Mouse (Mus musculus): Measurements from ENCODE around the gene Ppih.

Gene Ppih

GRCm38 (mm10) chr4:119320131-119320830, at the start of gene Ppih:
Ppih (minus strand) TSS chr4:119320546.
- in situ Hi-C loops (cut with MboI, MseI): loop anchor here (10.0 kb wide), 1 partner anchor 705 kb away; no protein-coding TSS in a partner anchor

GRCm38 (mm10) chr4:119369460-119369859, 49.1 kb upstream of the Ppih start:
- in situ Hi-C loops (cut with MboI, MseI): no loop called here

DNA sequence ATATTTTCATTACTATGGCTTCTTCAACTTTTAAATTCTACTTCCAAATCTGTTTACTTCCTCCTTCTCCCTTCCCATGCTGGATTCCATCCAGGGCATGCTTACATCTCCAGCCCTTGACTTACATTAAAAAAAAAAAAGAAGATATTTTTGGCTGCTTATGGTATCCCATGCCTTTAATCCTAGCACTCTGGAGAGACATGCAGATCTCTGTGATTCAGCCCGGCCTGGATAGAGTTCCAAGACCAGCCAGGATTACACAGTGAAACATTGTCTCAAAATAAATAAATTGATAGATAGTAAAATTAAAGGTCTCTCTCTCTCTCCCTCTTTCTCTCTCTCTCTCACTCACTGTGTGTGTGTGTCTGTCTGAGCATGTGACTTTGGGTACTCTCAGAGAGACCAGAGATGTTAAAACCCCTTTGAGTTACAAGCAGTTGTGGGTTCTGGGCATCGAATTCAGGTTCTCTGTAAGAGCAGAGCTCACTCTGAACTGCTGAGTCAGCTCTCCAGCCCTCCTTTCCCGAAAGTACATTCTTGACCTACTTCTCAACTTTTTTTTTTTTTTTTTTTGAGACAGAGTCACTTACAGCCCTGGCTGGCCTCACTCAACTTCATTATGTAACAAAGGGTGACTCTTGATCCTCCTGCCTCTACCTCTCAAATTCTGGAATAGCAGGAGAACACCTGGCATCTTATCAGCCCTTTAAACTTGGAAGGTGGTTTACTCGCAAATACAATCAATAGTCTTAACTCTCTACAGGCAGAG, 46.6 kb upstream of the Ppih start:
- in situ Hi-C loops (cut with MboI, MseI): no loop called here

- in situ Hi-C loops (cut with MboI, MseI): no loop called here
These were observed 41.9 kb upstream of the Ppih start for GRCm38 (mm10) chr4:119362231-119362630.

DNA sequence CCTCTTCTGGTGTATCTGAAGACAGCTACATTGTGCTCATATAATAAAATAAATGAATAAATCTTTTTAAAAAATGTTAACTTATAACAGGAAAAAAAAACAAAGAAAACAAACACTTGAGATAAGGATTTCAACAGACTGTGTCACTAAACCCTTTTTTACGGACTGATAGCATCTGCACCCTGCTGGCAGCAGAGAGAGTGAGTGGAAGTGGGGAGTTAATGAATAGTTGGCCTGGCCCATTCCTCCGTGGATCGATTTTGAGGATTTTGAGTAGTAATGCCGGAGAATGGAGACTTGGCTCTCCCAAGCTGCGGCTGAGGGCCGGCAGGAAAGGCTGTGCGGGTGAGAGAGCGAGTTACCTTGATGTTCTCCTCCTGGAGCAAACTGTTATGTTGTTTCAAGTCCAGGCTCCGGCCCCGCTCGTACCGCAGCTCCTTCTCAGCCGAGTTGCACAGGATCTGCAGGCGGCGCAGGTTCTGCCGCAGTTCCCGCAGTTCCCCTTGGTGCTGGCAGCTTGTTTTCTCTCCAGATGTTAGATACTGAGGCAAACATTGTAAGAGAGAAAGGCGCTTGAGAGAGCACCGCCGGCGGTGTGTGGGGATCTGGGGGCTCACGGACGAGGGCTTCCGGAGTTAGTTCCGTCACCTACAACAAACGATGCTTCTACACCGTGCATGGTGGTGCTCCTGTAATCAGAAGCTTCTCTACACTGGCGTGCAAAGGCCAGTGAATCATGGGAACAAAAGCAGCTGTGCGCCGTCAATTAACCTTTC, 39.0 kb upstream of the Ppih start:
- in situ Hi-C loops (cut with MboI, MseI): no loop called here

- in situ Hi-C loops (cut with MboI, MseI): no loop called here
These were observed 25.2 kb upstream of the Ppih start for GRCm38 (mm10) chr4:119345508-119345907.

DNA sequence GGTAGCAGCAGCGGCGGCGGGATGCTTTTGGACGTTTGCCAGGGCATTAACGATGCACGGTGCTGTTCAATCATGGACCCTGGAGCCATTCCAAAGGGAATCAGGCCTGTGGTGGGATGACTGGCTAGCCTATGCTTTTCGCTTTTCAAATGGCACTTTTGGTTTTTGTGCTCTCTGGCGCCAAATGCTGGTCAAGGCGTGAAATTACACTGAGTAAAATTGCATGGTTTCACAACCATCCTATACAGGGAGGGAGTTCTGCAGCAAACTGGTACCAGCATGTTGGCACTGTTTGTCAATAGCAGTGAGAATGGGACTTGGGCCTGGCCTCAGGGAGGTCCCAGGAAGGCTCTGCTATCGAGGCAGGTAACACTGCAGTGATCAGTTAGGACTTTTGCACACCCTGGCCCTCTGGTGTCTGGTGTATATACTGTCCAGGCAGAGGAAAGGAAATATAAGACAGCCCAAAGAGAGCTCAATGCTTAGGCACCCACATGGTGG, 18.6 kb upstream of the Ppih start:
- in situ Hi-C loops (cut with MboI, MseI): no loop called here

DNA sequence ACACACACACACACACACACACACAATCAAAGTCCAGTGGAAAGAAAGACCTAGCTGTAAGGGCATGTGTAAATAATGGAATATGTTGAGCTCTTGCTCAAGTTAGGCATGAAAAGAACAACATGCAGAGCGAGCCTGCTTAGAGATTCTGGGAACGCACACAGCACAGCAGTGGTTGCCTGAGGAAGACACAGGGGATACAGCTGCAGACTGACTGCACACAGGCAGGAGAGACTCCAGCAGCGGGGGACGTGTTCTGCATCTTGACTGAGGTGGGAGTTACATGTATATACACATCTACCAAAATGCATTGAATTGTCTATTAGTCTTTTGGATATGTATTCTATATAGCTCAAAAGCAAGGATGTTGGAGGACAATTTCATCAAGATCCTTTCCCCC, 18.1 kb upstream of the Ppih start:
- in situ Hi-C loops (cut with MboI, MseI): no loop called here

GRCm38 (mm10) chr4:119333487-119333886, 13.1 kb upstream of the Ppih start:
- in situ Hi-C loops (cut with MboI, MseI): no loop called here

GRCm38 (mm10) chr4:119320896-119321550, 677 bp upstream of the Ppih start:
- in situ Hi-C loops (cut with MboI, MseI): loop anchor here (10.0 kb wide), 1 partner anchor 706 kb away; no protein-coding TSS in a partner anchor

- in situ Hi-C loops (cut with MboI, MseI): no loop called here
These were observed 6.6 kb downstream of the Ppih start for GRCm38 (mm10) chr4:119313756-119314155.

DNA sequence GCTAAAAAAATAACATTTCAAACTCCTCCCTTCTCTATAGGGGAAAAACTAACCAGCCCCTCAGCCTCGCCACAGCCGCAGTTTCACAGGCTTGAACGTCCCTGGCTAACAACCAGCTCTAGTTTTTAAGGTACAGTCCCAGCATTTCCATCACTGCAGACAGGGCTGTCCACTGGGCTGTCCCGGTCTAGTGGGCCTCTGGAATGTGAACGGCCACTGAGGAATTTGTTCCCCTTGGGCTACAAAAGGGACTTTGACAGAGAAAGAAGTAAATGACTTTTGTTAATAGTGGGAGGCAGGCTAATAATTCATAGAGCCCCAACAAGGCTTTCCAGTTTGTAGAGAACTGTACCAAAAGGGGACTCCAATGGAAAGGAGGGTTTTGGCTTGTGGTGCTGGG, 14.9 kb downstream of the Ppih start:
- in situ Hi-C loops (cut with MboI, MseI): no loop called here

GRCm38 (mm10) chr4:119303291-119303690, 17.1 kb downstream of the Ppih start:
- in situ Hi-C loops (cut with MboI, MseI): no loop called here

- in situ Hi-C loops (cut with MboI, MseI): no loop called here
These were observed 18.6 kb downstream of the Ppih start for GRCm38 (mm10) chr4:119301777-119302176.

- in situ Hi-C loops (cut with MboI, MseI): no loop called here
These were observed 19.6 kb downstream of the Ppih start for GRCm38 (mm10) chr4:119300761-119301160.

GRCm38 (mm10) chr4:119297361-119297760, 23.0 kb downstream of the Ppih start:
- in situ Hi-C loops (cut with MboI, MseI): no loop called here

- in situ Hi-C loops (cut with MboI, MseI): no loop called here
These were observed 25.3 kb downstream of the Ppih start for GRCm38 (mm10) chr4:119295134-119295453.

- in situ Hi-C loops (cut with MboI, MseI): no loop called here
These were observed 25.8 kb downstream of the Ppih start, which contains the start of gene Ybx1 for GRCm38 (mm10) chr4:119294415-119295133. Ybx1 (minus strand) TSS chr4:119294604.

DNA sequence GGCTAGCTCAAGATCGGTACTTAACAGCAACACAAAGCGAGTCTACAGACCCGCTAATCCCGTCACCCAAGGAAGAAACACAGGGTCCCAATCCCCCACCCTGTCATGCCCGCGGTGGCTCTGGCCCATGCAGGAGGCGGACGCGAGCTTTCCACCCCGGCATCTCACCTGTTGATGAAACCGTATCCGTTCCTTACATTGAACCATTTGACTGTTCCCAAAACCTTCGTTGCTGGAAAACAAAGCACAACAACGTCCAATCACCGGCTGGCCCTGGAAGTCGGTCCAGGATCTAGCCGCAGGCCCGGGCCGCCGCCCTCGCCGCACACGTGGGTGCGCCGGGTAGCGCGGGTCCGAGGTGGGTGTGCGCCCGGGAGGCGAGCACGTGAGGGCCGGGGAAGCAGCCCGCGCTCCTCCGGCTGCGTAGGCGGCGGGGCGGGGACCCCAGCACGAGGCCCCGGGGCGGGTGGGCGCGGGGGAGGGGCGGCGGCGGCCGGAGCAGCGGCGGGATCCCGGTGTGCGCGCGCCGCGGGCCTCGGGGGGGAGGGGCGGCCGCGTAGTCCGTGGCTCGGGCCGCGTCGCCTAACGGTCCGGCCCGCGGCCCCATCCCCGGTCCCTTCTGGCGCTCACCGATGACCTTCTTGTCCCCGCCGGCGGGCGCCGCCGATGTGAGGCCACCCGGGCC, 26.6 kb downstream of the Ppih start:
- in situ Hi-C loops (cut with MboI, MseI): no loop called here
